Mouse (Mus musculus): Measurements from ENCODE around the gene Tnpo1.

DNA sequence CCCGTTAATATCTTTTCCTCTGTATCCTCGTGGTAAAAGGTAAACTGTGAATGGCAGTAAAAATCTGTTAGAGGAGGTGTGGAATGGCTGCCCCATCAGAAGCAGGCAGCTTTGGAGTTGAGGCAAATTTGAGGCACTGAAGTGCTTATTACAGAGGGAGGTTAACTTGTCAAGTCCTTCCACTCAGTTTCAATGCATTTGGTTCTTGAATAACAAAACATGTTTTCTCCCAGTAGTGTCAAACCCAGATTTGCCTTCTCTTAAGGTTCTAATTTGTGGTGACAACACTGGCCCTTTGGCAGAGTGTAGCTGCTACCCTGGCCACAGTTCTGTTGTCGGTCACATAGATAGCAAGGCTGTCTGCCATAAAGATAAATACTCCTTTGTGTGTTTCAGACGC lies 108.4 kb downstream of the Tnpo1 start:
- TF ChIP-seq CTCF (IDR thresholded peaks at IDR 0.05; ENCODE audit: low read depth, low read length) (no peak), EP300 (IDR thresholded peaks at IDR 0.05; ENCODE audit: insufficient read depth, low read depth, low read length) (no peak), POLR2A (IDR thresholded peaks at IDR 0.05; ENCODE audit: insufficient read depth, low read length) (no peak)
